ENCODE assay signal across 9 mouse cellular contexts in the genomic region with DNA sequence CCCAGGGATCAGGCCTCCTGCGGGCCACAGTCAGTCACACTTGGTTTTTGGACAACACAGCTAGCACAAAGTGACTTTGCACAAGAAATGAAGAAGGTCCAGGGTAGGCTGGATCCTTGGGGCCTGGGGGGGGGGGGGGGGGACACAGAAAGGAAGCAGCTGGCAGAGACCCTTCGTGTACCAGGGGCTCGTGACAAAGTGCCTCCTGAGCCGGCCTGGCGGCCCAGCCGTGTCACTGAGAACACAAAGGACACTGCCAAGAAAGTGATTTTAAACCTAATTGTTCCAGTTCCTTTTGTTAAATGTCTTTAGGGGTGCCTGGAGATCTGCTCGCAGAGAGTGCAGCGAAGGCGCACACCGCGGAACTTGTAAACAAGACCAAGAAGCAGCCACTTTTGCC.
DNase-seq lines count a peak whose midpoint lies in the region; ATAC-seq and TF ChIP-seq lines count a peak whose summit lies in the region.
"Had no signal": no experiment of that assay in that cellular context is flagged by ENCODE, and none has a peak within 500 bp of the region (broad histone marks: within the 10 kb centered on the region; RNA-seq: fewer than 3 reads in every experiment).

No protein-coding gene starts in this region.

- peak overlapping the region; percentile 48 for H3K27ac ChIP-seq in gastrocnemius, adult 2 months
- H3K27ac ChIP-seq in lung, embryonic 15.5 days: no peak overlapping the region
- peak overlapping the region; percentile 46; the same call in 1 of the 2 replicates for H3K27ac ChIP-seq in limb, embryonic 10.5 days
- H3K27ac ChIP-seq in neural tube, embryonic 14.5 days (ENCODE audit: low read depth, low read length): peak overlapping the region; percentile 60; the same call in 1 of the 2 replicates

- ATAC-seq in lung, embryonic 15.5 days (ENCODE audit: borderline replicate concordance, extremely low read depth, low FRiP score, low TSS enrichment): no peak
- ATAC-seq in neural tube, embryonic 14.5 days (ENCODE audit: low read depth): peak; percentile 30

- intact Hi-C loops in gastrocnemius, adult 2 months (cut with DNase I): no loop called here
- intact Hi-C loops in gastrocnemius, postnatal 36 days (cut with DNase I): no loop called here
- intact Hi-C loops in left cerebral cortex, postnatal 10 days (cut with DNase I): no loop called here

- H3K9me3 ChIP-seq in lung, embryonic 15.5 days: no peaks in the 10 kb centered on the region
- H3K9me3 ChIP-seq in limb, embryonic 10.5 days (replicated peaks): no peaks in the 10 kb centered on the region
- H3K9me3 ChIP-seq in neural tube, embryonic 14.5 days (ENCODE audit: control insufficient read depth, low read length): no peaks in the 10 kb centered on the region

- DNase-seq in gastrocnemius, adult 2 months: no peak
- no peak for DNase-seq in gastrocnemius, postnatal 36 days
- DNase-seq in lung, postnatal 10 days: no peak
- DNase-seq in limb, embryonic 10.5 days (ENCODE audit: low spot score): no peak
- no peak for DNase-seq in left cerebral cortex, postnatal 10 days (ENCODE audit: extremely low spot score in 1 of 2, low spot score in 2 of 2)
- no peak for DNase-seq in spleen, adult 18-20 months
- DNase-seq: adrenal gland, postnatal 14 days had no signal

- H3K4me1 ChIP-seq in lung, embryonic 15.5 days: peaks cover 21% of the 10 kb centered on the region
- H3K4me1 ChIP-seq in limb, embryonic 10.5 days: peaks cover 89% of the 10 kb centered on the region
- H3K4me1 ChIP-seq in neural tube, embryonic 14.5 days (ENCODE audit: control insufficient read depth, insufficient read depth, low read length): peaks cover 5% of the 10 kb centered on the region; the same call in 1 of the 2 replicates

- H3K9ac ChIP-seq in lung, embryonic 15.5 days: no peak overlapping the region
- H3K9ac ChIP-seq in neural tube, embryonic 14.5 days (replicated peaks; ENCODE audit: low read depth, low read length): no peak overlapping the region; the same call in 1 of the 2 replicates

- TF ChIP-seq CTCF in gastrocnemius, adult 2 months (IDR thresholded peaks at IDR 0.05): no peak

- H3K27me3 ChIP-seq in lung, embryonic 15.5 days: 0 out of 2 replicates have a peak, but pooled peaks cover 7% of the 10 kb centered on the region
- H3K27me3 ChIP-seq in limb, embryonic 10.5 days (ENCODE audit: low read depth, poor library complexity, severe bottlenecking): peaks cover 22% of the 10 kb centered on the region; the same call in 1 of the 2 replicates
- peaks cover 4% of the 10 kb centered on the region for H3K27me3 ChIP-seq in neural tube, embryonic 14.5 days (ENCODE audit: control insufficient read depth, insufficient read depth, low read length)

- peak overlapping the region; percentile 54 for H3K4me3 ChIP-seq in gastrocnemius, adult 2 months
- no peak overlapping the region for H3K4me3 ChIP-seq in lung, embryonic 15.5 days
- H3K4me3 ChIP-seq in limb, embryonic 10.5 days: no peak overlapping the region
- H3K4me3 ChIP-seq in neural tube, embryonic 14.5 days (ENCODE audit: low read depth, low read length): no peak overlapping the region

- 55% methylated on average over 11 of the region's 11 CpGs for WGBS in lung, embryonic 15.5 days
- 81% methylated on average over 11 of the region's 11 CpGs for WGBS in limb, embryonic 10.5 days
- WGBS in neural tube, embryonic 14.5 days: 17% methylated on average over 11 of the region's 11 CpGs

- peak overlapping the region; percentile 29 for H3K4me2 ChIP-seq in lung, embryonic 15.5 days
- H3K4me2 ChIP-seq in neural tube, embryonic 14.5 days (ENCODE audit: low read depth, low read length): peak overlapping the region; percentile 26; the same call in 1 of the 2 replicates

- H3K36me3 ChIP-seq in lung, embryonic 15.5 days: no peaks in the 10 kb centered on the region
- H3K36me3 ChIP-seq in limb, embryonic 10.5 days: peaks cover 8% of the 10 kb centered on the region; the same call in 1 of the 2 replicates
- H3K36me3 ChIP-seq in neural tube, embryonic 14.5 days (ENCODE audit: control insufficient read depth, insufficient read depth, low read length): no peaks in the 10 kb centered on the region
